ENCODE assay signal across 24 mouse cellular contexts in genomic region chr15:98717301-98717700, GRCm38 (mm10). TPM values are rescaled to one million over a fixed set of nuclear protein-coding genes. Genes with fewer than 3 reads are reported as not detected.
DNase-seq lines count a peak whose midpoint lies in the region; ATAC-seq and TF ChIP-seq lines count a peak whose summit lies in the region.
"Had no signal": no experiment of that assay in that cellular context is flagged by ENCODE, and none has a peak within 500 bp of the region (broad histone marks: within the 10 kb centered on the region; RNA-seq: fewer than 3 reads in every experiment).

No protein-coding gene starts in this region.

- no peaks in the 10 kb centered on the region for H3K9me3 ChIP-seq in stomach, postnatal 0 days (ENCODE audit: control insufficient read depth, low read length)
- H3K9me3 ChIP-seq: embryonic facial prominence, embryonic 13.5 days; embryonic facial prominence, embryonic 15.5 days; forebrain, embryonic 10.5 days; forebrain, embryonic 12.5 days had no signal

- H3K4me1 ChIP-seq in lung, adult 2 months (ENCODE audit: control insufficient read depth, insufficient read depth, low read length), result 0 out of 2 replicates have a peak, but pooled peaks cover 2% of the 10 kb centered on the region
- H3K4me1 ChIP-seq in stomach, postnatal 0 days (replicated peaks; ENCODE audit: control insufficient read depth, insufficient read depth), result no peaks in the 10 kb centered on the region
- H3K4me1 ChIP-seq: embryonic facial prominence, embryonic 15.5 days had no signal

- no peaks in the 10 kb centered on the region for H3K36me3 ChIP-seq in stomach, postnatal 0 days (ENCODE audit: control insufficient read depth, insufficient read depth, low read length)
- H3K36me3 ChIP-seq: embryonic facial prominence, embryonic 13.5 days; embryonic facial prominence, embryonic 15.5 days; forebrain, embryonic 10.5 days; forebrain, embryonic 12.5 days had no signal

- H3K4me2 ChIP-seq in stomach, postnatal 0 days (replicated peaks; ENCODE audit: low read depth), result no peak overlapping the region
- H3K4me2 ChIP-seq: embryonic facial prominence, embryonic 13.5 days; embryonic facial prominence, embryonic 15.5 days; forebrain, embryonic 12.5 days had no signal

- ATAC-seq in monocyte, adult 5-6 weeks (replicated peaks; ENCODE audit: insufficient number of reproducible peaks, low FRiP score, low TSS enrichment, poor library complexity, severe bottlenecking), result 0 out of 2 replicates have a peak, but pooled peaks have one; percentile 27
- peak; percentile 16; the same call in 1 of the 2 replicates for ATAC-seq in neutrophil, adult 5-6 weeks (ENCODE audit: extremely low read depth, insufficient number of reproducible peaks, low FRiP score, poor library complexity, severe bottlenecking)
- no peak for ATAC-seq in stomach, postnatal 0 days (ENCODE audit: low FRiP score, low TSS enrichment)
- ATAC-seq: forebrain, embryonic 14.5 days; forebrain, embryonic 16.5 days had no signal

- peak; percentile 39 for DNase-seq in lung, adult 2 months
- DNase-seq in lung, postnatal 10 days, result no peak
- no peak for DNase-seq in stomach, postnatal 0 days (ENCODE audit: low spot score)
- DNase-seq: adrenal gland, adult 2 months; adrenal gland, postnatal 10 days; adrenal gland, postnatal 25 days; cerebellum, adult 11 months; cerebellum, adult 18-20 months; cerebellum, adult 8-10 months; cerebellum, adult 9-11 months; cerebellum, postnatal 14 days; cerebellum, postnatal 36 days; embryo, embryonic 11 days had no signal

- no peaks in the 10 kb centered on the region for H3K27me3 ChIP-seq in stomach, postnatal 0 days (ENCODE audit: control insufficient read depth, insufficient read depth, low read length)
- H3K27me3 ChIP-seq: embryonic facial prominence, embryonic 13.5 days; embryonic facial prominence, embryonic 15.5 days had no signal

- no peak overlapping the region for H3K4me3 ChIP-seq in lung, adult 2 months (replicated peaks; ENCODE audit: extremely low read depth, low read depth, low read length)
- no peak overlapping the region for H3K4me3 ChIP-seq in stomach, postnatal 0 days (ENCODE audit: low read depth, low read length)
- H3K4me3 ChIP-seq: embryonic facial prominence, embryonic 13.5 days; embryonic facial prominence, embryonic 15.5 days; erythroblast, embryonic 14.5 days; forebrain, embryonic 10.5 days; forebrain, embryonic 12.5 days had no signal

- WGBS in lung, adult 2 months, result 56% methylated on average over 16 of the region's 16 CpGs
- WGBS in stomach, postnatal 0 days, result 62% methylated on average over 16 of the region's 16 CpGs

- no peak overlapping the region for H3K27ac ChIP-seq in stomach, postnatal 0 days (replicated peaks)
- H3K27ac ChIP-seq: embryonic facial prominence, embryonic 13.5 days; embryonic facial prominence, embryonic 15.5 days; forebrain, embryonic 10.5 days; forebrain, embryonic 12.5 days had no signal

- no peak for TF ChIP-seq CTCF in lung, adult 2 months (IDR thresholded peaks at IDR 0.05; ENCODE audit: insufficient read depth, low read length)
- no peak for TF ChIP-seq CTCF in stomach, postnatal 0 days (IDR thresholded peaks at IDR 0.05; ENCODE audit: low read depth)

- TF ChIP-seq EP300 in stomach, postnatal 0 days (optimal IDR thresholded peaks at IDR 0.05), result no peak

- no peak for TF ChIP-seq POLR2A in lung, adult 2 months (IDR thresholded peaks at IDR 0.05; ENCODE audit: borderline replicate concordance, extremely low read depth, low read depth, low read length)

- H3K9ac ChIP-seq in stomach, postnatal 0 days (ENCODE audit: low read length), result no peak overlapping the region
- H3K9ac ChIP-seq: embryonic facial prominence, embryonic 13.5 days; embryonic facial prominence, embryonic 15.5 days; forebrain, embryonic 12.5 days had no signal

RNA-seq across cellular contexts. Expression of gene Ccdc65, which starts 9.3 kb away (rescaled TPM):
- 3.1 and 3.6 TPM in 2 replicates for polyA plus RNA-seq in lung, adult 2 months (2012; rRNA removed)
- total RNA-seq in monocyte, adult 5-6 weeks (2017), result not detected in 3 replicates
- total RNA-seq in neutrophil, adult 5-6 weeks (2017), result not detected in 2 replicates
- polyA plus RNA-seq in stomach, postnatal 0 days (2015; fragmentation: Nextera tagmentation; extraction: Ambion mirVana), result 0.70 and 0.76 TPM in 2 replicates
- total RNA-seq: common myeloid progenitor, adult 5-6 weeks; MEL had no signal
- polyA plus RNA-seq: erythroblast, embryonic 14.5 days had no signal

RNA-seq across cellular contexts. Expression of gene Fkbp11, which starts 10.7 kb away (rescaled TPM):
- 11.1 and 12.5 TPM in 2 replicates for polyA plus RNA-seq in lung, adult 2 months (2012; rRNA removed)
- total RNA-seq in monocyte, adult 5-6 weeks (2017), result 0.11 to 2.2 TPM in 2 of 3 replicates, not detected in the other
- total RNA-seq in neutrophil, adult 5-6 weeks (2017), result 5.6 and 10.9 TPM in 2 replicates
- 117 and 127 TPM in 2 replicates for polyA plus RNA-seq in stomach, postnatal 0 days (2015; fragmentation: Nextera tagmentation; extraction: Ambion mirVana)

RNA-seq across cellular contexts. Expression of gene Rnd1, which starts 40.0 kb away (rescaled TPM):
- 19.6 and 23.6 TPM in 2 replicates for polyA plus RNA-seq in lung, adult 2 months (2012; rRNA removed)
- total RNA-seq in monocyte, adult 5-6 weeks (2017), result 1.2 to 2.8 TPM (median 1.5 TPM) in 3 replicates
- 13.8 and 16.5 TPM in 2 replicates for total RNA-seq in neutrophil, adult 5-6 weeks (2017)
- polyA plus RNA-seq in stomach, postnatal 0 days (2015; fragmentation: Nextera tagmentation; extraction: Ambion mirVana), result 0.35 and 0.46 TPM in 2 replicates
- polyA plus RNA-seq: erythroblast, embryonic 14.5 days had no signal

RNA-seq across cellular contexts. Expression of gene Arf3, which starts 45.7 kb away (rescaled TPM):
- polyA plus RNA-seq in lung, adult 2 months (2012; rRNA removed), result 110 and 166 TPM in 2 replicates
- 27.4 to 48.6 TPM (median 30.8 TPM) in 3 replicates for total RNA-seq in monocyte, adult 5-6 weeks (2017)
- total RNA-seq in neutrophil, adult 5-6 weeks (2017), result 53.5 and 60.3 TPM in 2 replicates
- 29.5 and 33.1 TPM in 2 replicates for polyA plus RNA-seq in stomach, postnatal 0 days (2015; fragmentation: Nextera tagmentation; extraction: Ambion mirVana)

RNA-seq across cellular contexts. Expression of gene Ddx23, which starts 54.6 kb away (rescaled TPM):
- polyA plus RNA-seq in lung, adult 2 months (2012; rRNA removed), result 28.4 and 38.9 TPM in 2 replicates
- 106 to 143 TPM (median 108 TPM) in 3 replicates for total RNA-seq in monocyte, adult 5-6 weeks (2017)
- 109 and 114 TPM in 2 replicates for total RNA-seq in neutrophil, adult 5-6 weeks (2017)
- 8.2 and 10.3 TPM in 2 replicates for polyA plus RNA-seq in stomach, postnatal 0 days (2015; fragmentation: Nextera tagmentation; extraction: Ambion mirVana)
